Mouse (Mus musculus) yolk sac, embryonic 10.5 days (tissue): Measurements from ENCODE around the gene Tdrd3.
A peak's percentile ranks its signal among the peaks of the same experiment; 100 is the strongest.

ENCODE experiments used
- DNase-seq: peaks from one replicate; pipeline ENCODE4 v3.0.0-alpha.2; 2017; ENCODE audit warnings: low spot score

The Tdrd3 gene

DNA sequence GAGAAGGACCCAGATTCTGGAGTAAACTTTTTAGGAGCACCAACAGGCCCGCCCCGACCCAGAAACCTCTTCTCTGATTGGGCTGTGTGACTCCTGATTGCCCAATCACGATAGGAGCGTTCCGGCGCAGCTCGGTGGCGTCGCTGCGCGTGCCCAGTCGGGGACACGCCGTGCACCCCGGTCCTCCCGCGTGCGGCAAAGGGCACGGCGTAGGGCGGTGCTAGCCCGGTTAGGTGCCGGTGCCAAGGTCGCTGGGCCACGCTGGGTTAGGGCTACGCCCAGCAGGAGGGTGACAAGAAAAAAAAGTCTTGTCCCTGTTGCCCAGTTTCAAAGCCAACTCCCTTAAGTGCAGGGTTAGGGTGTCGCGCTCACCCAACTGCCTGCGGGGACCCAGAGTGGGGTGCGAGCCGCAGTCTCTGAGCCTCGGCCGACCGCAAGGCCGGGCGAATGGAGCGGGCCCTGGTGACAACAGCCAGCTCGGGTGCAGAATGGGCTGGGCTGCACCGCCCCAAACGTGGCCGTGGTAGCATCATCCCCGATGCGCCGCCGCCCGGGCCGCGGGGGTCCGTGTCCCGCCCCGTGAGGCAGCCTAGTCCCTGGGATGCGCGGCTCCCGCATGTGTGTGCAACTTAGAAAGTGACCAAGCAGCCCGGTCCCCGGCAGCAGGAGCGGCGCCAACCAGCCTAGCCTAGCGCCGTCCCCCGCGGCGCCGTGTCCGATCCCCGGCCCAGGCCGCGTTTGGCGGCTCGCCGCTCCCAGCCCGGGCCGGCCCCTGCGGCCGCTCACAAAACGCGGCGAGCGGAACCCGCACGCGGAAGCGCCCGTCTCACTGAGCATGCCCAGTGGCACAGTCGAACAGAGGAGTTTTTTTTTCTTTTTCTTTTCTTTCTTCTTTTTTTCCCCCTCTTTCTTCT is at the start of gene Tdrd3:
Tdrd3 (plus strand) TSS at position 832 of the 914 bp plus-strand sequence.
- DNase-seq, result peak; percentile 90

DNA sequence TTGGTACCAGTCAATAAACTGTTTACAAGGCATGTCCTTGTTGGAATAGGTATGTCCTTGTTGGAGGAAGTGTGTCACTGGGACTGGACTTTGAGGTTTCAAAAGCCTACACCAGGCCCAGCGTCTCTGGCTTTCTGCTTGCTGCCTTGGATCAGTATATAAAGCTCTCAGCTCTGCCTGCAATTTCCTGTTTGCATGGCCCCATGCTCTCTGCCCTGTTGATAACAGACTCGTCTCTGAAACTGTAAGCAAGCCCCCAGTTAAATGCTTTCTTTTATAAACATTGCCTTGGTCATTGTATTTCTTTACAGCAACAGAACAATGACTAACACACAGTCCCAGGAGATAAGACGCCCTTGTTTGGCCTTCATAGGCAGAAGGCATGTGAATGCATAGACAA is 49.3 kb upstream of the Tdrd3 start:
- DNase-seq, result no peak

DNA sequence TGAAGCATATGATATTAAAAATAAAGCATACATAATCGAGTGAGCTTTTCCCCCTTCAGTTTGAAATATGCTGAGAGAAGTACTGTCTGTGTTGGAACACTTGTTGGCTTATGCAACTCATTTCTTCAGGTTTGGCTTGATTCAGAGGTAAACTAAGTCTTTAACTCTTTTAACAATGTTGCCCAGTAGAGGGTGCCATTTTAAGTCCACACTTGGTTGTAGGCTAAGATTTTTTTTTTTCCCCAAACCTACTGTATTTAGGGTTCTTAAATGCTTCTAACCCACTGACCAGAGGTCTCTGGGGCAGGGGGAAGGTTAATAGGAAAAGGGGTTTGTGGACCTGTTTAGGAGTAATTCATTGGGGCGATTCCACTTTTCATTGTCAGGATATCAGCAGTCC is 33.4 kb upstream of the Tdrd3 start:
- DNase-seq, result no peak

DNA sequence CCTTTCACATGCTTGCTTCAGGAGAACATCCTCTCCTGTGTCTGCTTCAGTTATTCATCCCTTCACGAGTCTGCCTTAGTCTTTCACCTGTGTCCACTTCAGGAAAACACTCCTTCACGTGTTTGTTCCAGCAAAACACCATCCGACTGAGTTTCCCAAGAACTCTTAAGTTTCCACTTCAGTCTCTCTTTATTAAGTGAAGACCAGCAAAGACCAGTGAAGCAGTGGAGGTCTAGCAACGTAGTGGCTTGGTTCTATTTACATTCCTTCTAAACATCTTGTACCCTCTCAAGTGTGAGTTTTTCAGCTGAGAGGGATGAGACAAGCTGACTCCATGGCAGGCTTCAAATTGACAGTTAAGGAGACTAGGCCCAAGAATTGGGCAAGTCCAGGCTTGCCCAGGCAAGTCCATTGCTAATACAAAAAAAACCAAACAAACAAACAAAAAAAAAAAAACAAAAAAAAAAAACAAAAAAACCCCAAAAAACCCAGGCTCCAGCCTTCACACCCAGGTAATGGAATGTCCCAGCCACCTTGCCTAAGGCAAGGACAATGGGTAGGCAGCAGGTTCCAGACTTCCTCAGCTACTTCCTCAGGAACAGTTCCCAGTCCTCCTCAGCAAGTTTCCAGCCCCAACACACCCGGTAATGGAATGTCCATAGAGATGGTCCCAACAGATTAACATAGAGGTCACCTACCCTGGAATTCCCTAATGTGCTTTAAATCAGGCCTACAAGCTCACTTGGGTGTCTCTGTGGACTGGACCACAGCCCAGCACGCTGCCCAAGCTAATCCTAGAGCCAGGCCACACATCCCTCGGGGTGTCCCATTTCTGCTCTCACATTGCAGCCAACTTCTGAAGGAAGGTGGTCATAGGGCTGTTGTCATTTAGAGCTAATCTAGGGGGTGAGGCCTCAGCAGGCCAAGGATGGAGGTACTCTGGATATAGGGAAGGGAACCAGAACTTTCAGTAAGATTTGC is 31.9 kb upstream of the Tdrd3 start:
- no peak for DNase-seq

DNA sequence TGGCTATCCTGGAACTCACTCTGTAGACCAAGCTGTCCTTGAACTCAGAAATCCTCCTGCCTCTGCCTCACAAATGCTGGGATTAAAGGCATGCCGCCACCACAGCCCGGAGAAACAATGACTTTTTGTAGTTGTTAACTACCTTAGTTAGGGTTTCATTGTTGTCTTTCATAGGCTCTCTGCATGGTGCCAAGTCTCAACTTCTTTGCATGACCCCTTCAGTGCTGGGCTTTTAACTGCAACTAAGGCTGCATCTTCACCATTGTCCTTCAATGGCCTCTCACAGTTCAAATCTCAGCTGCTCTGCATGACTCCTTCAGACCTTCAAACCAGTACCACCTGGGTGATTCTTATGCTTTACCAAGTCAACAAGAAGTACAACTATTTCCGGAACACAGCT is 23.3 kb upstream of the Tdrd3 start:
- no peak for DNase-seq

DNA sequence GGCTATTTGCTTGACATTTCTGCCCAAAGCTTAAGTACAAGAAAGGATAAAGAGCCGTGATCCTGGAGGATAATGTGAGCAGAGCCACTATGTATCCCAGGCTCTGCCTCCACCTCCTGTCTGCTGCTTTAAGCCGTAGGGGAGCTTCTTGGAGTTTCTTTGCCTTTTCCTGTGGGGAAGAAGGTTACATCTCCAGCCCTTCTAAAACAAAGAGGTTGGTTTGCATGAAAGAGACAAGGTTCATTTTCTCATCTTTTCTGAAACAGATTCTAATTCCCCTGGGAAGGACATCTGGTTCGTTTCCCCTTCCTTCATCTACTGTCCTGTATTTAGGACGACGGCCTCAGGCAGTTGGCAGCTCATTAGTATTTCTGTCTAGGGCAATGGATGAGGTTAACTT is 19.8 kb upstream of the Tdrd3 start:
- no peak for DNase-seq

DNA sequence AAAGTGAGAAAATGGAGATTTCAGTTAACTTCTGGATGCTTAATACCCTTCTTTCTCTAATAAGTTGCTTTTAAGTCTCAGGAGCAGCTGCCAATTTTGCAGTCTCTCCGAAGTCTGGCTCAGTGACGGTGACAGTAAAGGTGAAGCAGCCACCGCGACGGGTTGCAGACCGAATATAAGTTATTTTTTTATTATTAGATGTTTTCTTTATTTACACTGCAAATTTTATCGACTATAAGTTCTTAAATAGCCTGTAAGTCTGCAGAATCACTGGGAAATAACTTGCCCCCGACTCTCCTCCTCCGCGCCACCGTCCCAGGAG is 992 bp upstream of the Tdrd3 start:
- DNase-seq, result no peak

DNA sequence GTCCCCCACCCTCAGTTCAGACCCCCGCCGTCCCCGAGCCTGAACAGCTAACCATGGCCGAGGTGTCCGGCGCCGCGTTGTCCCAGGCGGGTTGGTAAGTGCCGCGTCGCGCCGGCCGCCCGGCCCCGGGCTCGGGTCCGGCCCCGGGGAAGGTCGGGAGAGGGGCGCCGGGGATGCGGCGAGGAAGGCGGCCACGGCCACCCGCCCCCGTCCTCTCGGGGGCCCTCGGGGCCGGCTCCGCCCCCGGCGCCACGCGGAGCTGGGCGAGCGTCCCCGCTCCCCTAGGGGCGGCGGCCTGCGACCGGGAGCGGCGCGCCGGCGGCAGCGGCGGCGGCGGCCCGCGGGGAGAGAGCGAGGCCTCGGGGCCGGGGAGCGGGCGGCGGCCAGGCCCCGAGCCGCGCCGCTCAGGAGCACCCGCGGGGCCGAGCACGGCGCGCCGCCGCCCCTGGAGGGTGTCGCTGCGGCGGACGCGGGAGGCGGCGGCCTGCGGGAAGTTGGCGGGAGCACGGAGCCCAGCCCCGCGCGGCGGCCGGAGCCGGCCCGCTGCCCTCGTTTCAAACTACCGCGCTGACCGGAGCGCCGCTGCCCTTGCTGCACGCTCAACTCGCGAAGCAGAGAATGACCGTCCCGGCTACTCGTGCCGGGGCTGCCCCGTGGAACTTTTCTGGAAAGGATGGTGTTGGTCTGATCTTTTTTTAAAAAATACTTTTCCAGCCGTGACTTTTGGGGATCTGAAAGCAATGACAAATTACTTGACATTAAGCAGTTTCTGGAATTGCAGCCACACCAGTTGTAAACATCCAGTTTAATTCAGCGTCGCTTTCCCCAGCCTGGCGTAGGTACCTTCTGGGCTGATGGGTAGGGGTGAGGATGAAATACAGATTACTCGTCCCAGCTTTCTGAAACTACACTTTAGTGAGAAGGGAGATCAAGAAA is 584 bp downstream of the Tdrd3 start:
- peak; percentile 42 for DNase-seq

DNA sequence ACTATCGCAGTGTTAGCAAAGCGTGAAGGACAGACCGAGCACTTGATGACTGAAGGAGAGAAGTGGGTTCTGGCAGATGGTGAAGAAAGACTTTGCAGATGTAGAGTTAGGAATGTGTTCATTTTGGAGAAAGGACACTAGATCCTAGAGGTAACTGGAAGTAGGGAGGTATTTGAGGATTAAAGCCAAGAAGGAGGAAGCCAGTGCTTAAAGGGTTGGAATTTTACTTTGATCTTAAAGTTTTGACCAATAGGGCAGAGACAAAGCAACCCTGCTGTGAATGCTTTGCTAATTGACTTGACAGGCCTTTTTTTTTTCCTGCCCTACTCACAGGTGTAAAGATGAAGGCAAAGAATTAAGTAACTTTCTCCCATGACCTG is 1.2 kb downstream of the Tdrd3 start:
- DNase-seq, result no peak

DNA sequence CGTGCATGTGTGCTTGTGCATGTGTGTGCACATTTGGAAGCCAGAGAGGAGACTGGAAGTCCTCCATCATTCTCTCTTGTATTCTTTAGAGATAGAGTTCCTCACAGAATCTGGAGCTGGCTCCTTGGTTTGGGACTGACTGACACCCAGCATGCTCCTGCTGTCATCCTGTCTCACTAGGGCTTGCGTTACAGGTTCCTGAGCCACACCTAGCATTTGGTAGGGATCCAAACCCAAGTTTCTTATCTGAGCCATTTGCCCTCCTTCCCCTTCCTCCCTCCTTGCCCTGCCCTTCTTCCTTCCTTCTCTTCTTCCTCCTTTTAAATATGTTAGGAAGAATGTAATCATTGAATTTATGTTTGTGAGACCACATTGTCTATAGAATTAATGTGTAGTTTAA is 3.3 kb downstream of the Tdrd3 start:
- no peak for DNase-seq

DNA sequence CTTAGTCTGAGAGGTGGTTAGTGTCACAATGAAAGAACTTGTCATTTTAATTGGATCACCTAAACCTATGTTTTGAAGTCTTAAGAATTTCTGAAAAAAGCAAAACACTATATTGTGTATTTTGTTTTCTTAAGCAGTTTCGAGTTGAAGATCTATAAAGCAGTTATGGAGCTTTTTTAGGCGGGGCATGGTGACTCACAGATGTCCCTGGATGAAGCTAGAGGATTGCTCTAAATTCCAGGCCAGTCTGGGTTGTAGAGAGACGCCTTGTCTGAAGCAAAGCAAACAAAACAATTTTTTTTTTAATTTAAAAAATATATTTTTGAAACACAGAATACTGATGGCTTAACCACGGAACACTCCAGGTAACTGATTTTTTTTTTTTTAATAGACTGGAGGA is 4.1 kb downstream of the Tdrd3 start:
- no peak for DNase-seq

DNA sequence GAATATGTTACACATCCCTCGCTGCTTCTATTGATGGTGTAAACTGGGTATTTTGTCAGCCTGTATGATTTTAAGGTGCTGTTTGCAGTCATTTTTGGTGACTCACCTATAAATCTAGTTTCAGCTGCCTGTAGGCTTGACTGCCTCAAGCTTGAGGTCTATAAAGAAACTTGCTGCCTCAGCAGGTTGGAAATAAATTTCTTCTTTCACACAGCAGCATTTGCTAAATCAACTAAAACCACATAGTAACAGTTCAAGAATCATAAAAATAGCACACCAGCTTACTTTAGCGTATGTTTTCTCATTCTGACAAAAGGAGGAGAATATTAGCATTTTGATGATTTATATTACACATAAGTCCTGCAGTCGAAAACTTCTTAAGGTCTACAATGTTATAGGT is 6.0 kb downstream of the Tdrd3 start:
- no peak for DNase-seq

DNA sequence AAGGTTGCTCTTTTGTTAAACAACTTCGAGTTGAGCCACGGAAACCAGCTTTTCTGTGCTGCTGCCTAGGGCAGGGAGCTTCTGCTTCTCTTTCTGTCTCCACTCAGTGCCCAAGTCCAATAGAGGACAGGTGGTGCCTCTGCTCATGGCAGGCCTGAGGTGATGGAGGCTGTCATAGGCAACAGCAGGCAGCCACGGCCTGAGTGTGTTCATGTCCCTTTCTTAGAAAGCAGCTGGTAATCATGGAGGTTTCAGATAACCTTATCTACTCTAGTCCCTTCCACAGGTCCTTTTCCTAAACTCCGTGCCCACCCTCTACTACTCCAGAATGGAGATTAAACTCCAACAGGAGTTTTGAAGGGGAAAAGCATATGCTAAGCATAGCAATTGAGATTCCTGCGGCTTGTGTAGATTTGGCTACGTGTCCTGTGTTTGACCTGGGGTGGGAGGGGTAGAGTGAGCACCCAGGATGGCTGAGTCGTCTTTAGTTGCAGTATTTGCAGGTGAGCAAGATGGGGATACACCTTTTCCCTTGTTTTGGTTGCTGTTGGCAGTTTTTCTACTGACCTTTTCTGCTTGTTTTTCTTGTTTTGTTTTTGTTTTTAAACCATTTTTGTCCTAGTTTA is 10.0 kb downstream of the Tdrd3 start:
- no peak for DNase-seq

DNA sequence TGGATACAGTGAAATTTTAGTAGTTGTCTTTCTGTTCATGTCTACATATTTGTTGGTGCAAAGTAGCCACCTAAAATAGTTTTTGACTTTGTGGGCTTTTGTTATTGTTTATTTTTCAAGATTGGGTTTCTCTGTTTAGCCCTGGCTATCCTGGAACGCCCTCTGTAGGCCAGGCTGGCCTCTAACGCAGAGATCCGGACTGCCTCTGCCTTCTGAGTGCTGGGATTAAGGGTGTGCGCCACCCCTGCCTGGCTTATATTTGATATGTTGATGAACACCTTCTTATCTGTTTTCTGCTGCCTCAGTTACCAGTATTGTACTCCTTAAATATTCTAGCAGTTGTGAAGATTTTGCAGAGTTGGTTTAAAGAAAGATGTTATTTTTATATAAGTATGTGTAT is 10.6 kb downstream of the Tdrd3 start:
- DNase-seq, result no peak

DNA sequence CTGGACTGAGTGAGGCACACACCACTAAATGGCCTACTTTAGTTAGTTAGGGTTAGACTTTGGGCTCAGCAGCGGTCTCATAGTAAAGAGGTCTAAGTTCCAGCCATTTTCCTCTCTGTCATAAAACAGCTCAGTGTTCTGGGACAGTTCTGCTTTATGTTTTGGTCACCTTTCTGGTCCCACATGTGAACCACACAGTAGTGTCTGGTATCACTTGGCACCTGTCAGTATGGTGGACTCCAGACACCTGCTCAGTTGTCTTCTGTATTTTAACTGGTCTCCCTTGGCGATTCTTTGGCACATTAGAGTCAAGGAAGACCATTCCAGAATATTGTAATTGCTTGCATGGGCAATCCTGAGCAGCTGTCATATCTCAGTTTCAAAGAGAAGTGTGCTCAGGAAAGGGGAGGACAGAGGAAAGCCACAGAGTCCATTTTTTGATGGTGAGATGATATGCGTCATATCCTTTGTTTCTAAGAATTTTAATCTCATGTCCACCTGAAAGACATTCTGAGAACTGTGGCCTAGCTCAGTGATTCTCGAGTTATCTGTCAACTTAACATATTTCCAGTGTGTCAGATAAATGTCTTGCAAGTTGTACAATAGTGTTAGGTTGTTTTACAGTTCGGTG is 11.3 kb downstream of the Tdrd3 start:
- no peak for DNase-seq

DNA sequence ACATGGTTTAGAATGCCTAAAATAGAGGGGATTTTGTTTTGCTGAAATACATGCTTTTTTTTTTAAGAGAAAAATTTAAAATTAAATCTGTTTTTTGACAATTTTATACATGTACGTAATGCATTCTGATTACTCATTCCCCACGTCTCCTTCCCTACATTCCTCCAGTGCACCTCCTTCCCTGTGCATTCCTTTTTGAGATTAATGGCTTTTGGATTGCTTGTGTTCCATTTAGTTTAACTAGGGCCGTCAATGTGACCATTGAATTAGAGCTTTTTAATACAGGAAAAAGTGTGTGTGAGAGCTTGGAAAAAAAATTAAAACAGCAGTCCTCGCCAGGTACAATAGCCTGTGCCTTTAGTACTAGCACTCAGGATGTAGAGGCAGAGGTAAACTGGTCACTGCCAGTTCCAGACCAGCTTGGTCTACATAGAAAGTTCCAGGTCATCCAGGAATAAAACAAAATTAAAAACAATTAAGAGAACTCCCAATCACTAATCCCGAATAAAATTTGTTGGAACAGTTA is 17.0 kb downstream of the Tdrd3 start:
- no peak for DNase-seq

DNA sequence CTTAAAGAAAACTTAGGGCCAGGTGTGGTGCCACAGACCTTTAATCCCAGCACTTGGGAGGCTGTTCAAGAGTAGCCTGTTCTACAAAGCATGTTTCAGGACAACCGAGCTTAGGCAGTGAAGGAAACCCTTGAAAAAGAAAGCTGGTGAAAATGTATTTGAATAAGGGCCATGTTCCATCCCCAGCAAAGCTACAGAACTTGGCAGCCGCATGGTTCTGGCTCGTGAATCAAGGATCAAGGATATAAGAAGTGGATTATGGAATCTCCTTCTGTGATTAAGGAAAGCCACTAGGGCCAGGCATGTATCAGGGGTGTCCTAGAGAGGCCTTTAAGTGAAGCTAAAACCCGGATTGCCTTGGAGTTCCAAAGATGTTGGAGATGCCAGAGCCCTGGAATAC is 18.9 kb downstream of the Tdrd3 start:
- no peak for DNase-seq

DNA sequence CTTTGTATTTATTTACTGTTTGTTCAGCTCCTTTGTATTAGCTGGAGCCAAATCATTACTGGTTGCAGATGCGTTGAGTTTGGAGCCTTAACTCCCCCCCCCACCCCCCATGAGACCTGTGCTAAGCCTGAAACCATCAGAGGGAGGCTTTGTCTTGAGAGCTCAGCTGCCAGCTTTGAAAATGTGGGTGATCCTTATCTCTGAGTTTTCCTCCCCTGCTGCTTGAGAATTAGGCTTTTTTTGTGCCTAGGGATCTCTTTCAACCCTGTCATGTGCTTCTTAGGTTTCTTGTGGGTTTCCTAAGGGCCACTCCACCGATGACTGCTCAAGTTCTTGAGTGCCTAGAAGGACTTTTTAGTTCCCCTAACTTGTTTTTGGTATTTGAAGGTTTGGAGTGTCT is 23.3 kb downstream of the Tdrd3 start:
- no peak for DNase-seq

DNA sequence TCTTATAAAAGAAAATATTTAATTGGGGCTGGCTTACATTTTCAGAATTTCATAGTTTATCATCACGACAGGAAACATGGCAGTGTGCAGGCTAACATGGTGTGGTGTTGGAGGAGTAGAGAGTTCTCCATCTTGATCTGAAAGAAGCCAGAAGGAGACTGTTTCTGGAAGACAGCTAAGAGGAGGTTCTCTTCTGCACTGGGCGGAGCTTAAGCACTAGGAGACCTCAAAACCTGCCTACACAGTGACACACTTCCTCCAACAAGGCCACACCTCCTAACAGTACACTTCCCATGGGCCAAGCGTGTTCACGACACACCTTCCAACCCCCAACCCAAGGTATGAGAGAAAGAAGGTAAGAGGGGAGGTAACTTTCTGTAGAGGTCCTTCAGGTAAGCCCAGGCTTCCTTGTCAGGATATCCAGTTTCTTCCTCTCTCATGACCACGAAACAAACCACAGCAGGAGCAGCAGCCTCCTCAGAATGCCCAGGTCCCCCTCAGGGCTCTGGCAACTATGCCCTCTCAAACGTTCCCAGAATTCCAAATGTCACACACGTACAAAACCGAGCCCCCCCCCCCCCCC is 30.0 kb downstream of the Tdrd3 start:
- DNase-seq, result no peak

DNA sequence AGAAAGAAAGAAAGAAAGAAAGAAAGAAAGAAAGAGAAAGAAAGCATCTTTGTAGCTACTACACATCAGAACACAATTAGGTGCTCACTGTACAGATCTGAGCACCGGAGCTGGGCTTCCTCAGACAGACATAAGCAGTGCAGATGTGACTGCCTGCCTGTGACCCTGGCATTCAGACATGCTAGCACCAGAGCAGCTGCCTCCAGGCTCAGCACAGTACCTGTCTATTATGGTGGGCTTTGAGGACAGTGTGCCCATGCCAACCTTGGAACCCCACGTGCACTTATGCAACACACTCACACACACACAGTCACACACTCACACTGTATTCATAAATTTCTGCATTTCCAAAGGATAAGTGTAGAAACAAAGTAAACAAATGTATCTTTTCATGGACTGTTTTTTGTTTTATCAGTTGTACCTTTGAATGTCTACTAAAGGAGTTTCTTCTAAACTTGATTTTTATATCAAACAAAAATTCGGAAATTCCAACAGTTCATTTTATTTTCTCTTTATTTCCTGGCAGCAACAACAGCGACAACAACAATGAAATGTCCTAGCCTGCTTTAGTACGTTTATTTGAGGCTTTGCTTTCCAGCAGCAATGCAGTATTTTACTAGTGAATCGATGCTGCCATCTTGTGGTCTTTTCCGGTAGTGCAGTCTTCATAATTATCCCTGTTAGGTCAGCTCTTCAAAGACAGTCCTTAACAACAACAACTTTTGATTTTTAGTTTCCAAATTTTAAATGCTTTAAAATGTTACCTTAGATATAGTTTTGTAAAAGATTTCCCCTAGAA is 35.4 kb downstream of the Tdrd3 start:
- peak; percentile 35 for DNase-seq
